Mouse (Mus musculus) limb, embryonic 13.5 days (tissue): ENCODE results near the gene Ywhab. TPM values are rescaled to one million over a fixed set of nuclear protein-coding genes. Genes with fewer than 3 reads are reported as not detected.

ENCODE experiments used
- ATAC-seq: fragments of 200-750 bp; cut with Nextera tagmentation; 2 replicates; pipeline ENCODE4 v1.8.0; 2017; ENCODE audit warnings: low read depth, moderate number of reproducible peaks, moderate TSS enrichment; ENCODE audit not compliant: low FRiP score
- H3K27ac ChIP-seq: fragments of 300-500 bp; sonication (generic); 2 replicates; pipeline ENCODE4 v1.5.1; 2015; ENCODE audit warnings: inconsistent platforms, mild to moderate bottlenecking, moderate library complexity
- H3K27me3 ChIP-seq: fragments of 300-500 bp; sonication (generic); 2 replicates; pipeline ENCODE4 v1.6.1; 2015; ENCODE audit warnings: mild to moderate bottlenecking, inconsistent platforms
- H3K36me3 ChIP-seq: fragments of 300-500 bp; sonication (generic); 2 replicates; pipeline ENCODE4 v1.6.1; 2015; ENCODE audit warnings: inconsistent platforms, mild to moderate bottlenecking, moderate library complexity
- H3K4me1 ChIP-seq: fragments of 300-500 bp; sonication (generic); 2 replicates; pipeline ENCODE4 v1.6.1; 2015; ENCODE audit warnings: inconsistent platforms
- H3K4me2 ChIP-seq: fragments of 300-500 bp; sonication (generic); replicated peaks from 2 replicates; pipeline ENCODE4 v1.6.1; 2015; ENCODE audit warnings: inconsistent platforms, mild to moderate bottlenecking, moderate library complexity
- H3K4me3 ChIP-seq: fragments of 300-500 bp; sonication (generic); 2 replicates; pipeline ENCODE4 v1.5.1; 2015; ENCODE audit warnings: moderate library complexity, mild to moderate bottlenecking, inconsistent platforms
- H3K9ac ChIP-seq: fragments of 300-500 bp; sonication (generic); 2 replicates; pipeline ENCODE4 v1.6.1; 2015; ENCODE audit warnings: mild to moderate bottlenecking, inconsistent platforms
- H3K9me3 ChIP-seq: fragments of 300-500 bp; sonication (generic); 2 replicates; pipeline ENCODE4 v1.6.1; 2016; ENCODE audit warnings: inconsistent platforms
- WGBS: fragments of 180-500 bp; shearing (Covaris S2); methylation state at CpG from one replicate; pipeline ENCODE4 v1.1.7; 2015; 5-methylcytosine and 5-hydroxymethylcytosine counted together
- polyA plus RNA-seq: library from polyadenylated mRNA; unstranded; fragments of >200 nt; fragmentation: Nextera tagmentation; extraction: Ambion mirVana; gene quantifications from 2 replicates; pipeline ENCODE4 v1.2.1, GENCODE M21; 2015

Gene Ywhab
- polyA plus RNA-seq, 1 experiment from 2014 or later = 342 TPM

GRCm38 (mm10) chr2:164047197-164047690 is 52.5 kb downstream of the Ywhab start:
- H3K4me3 ChIP-seq = peak overlapping the region; percentile 35
- WGBS = under 1% methylated on average over 12 of the region's 16 CpGs
- H3K9me3 ChIP-seq = no peaks in the 10 kb centered on the region
- H3K9ac ChIP-seq = no peak overlapping the region
- H3K4me1 ChIP-seq = peaks cover 3% of the 10 kb centered on the region; the same call in 1 of the 2 replicates
- no peak overlapping the region for H3K27ac ChIP-seq
- peak; percentile 67 for ATAC-seq
- H3K36me3 ChIP-seq = peaks cover 17% of the 10 kb centered on the region
- H3K4me2 ChIP-seq = peak overlapping the region; percentile 60
- H3K27me3 ChIP-seq = no peaks in the 10 kb centered on the region

DNA sequence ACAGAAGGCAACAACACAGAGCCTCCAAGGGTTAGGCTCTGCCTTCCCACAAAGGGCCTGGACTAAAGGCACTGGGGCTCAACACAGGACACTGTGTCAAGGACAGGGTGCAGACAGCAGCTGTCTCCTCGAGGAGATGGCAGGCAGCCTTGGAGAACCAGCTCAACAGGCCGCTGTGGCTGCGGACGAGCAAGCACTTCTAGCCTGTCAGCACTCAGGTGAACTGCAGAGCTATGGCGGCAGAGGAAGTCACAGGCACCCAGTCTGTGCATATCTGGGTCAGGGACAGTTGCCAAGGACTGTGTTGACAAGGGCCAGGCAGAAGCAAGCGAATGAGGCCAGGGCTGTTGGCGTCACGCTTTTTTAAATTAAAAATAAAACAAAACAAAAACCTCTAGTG is 59.0 kb downstream of the Ywhab start:
- H3K36me3 ChIP-seq = peaks cover 75% of the 10 kb centered on the region
- no peaks in the 10 kb centered on the region for H3K9me3 ChIP-seq
- ATAC-seq = no peak
- no peak overlapping the region for H3K4me2 ChIP-seq
- H3K9ac ChIP-seq = no peak overlapping the region
- no peaks in the 10 kb centered on the region for H3K27me3 ChIP-seq
- H3K27ac ChIP-seq = no peak overlapping the region
- WGBS = 94% methylated on average over 8 of the region's 8 CpGs
- H3K4me3 ChIP-seq = no peak overlapping the region
- no peaks in the 10 kb centered on the region for H3K4me1 ChIP-seq

- Histone ChIP-seq H3K4me2 (no peak overlapping the region), H3K36me3 (peaks cover 84% of the 10 kb centered on the region), H3K4me3 (no peak overlapping the region), H3K4me1 (no peaks in the 10 kb centered on the region), H3K27ac (no peak overlapping the region), H3K27me3 (no peaks in the 10 kb centered on the region), H3K9me3 (no peaks in the 10 kb centered on the region), H3K9ac (no peak overlapping the region)
- 89% methylated on average over 8 of the region's 8 CpGs for WGBS
- ATAC-seq = no peak
These were observed 59.9 kb downstream of the Ywhab start for GRCm38 (mm10) chr2:164054671-164055070.

DNA sequence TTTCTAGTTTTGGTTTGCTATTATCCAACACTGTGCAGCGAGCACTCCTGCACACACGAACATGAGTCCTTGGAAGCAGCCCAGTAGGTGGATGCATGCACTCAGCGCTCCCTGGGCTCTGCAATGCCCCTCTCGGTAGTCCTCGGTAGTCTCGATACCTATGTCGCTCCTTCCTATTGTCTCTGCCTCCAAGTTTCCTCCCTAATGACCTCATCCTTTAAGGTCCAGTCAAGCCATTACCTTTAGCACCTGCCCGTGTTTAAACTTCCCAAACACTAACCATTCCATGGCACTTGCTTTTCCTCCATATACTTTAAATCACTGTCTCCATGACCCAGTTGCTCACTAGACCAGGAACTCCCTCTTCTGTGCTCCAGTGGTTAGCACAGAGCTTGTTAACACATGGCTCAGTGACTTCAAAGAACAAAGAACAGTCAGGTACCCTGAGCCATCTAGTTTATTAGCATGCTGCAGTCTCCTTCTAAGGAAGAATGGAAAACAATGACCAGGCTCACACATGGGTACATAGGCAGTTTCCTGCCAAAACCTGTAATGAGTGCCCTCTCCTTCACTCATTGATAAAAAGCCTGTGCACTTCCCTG is 65.0 kb downstream of the Ywhab start:
- Histone ChIP-seq H3K9ac (no peak overlapping the region), H3K27me3 (no peaks in the 10 kb centered on the region), H3K4me3 (no peak overlapping the region), H3K4me2 (no peak overlapping the region), H3K9me3 (no peaks in the 10 kb centered on the region), H3K36me3 (peaks cover 90% of the 10 kb centered on the region), H3K27ac (no peak overlapping the region), H3K4me1 (no peaks in the 10 kb centered on the region)
- ATAC-seq = no peak
- 91% methylated on average over 8 of the region's 8 CpGs for WGBS

Other genes starting within 250 kb of the Ywhab start
- gene Ada, start 244.7 kb upstream of the Ywhab start, polyA plus RNA-seq = 9.4 and 10.9 TPM in 2 replicates
- 0.29 and 0.36 TPM in 2 replicates for gene Ccn5, start 174.1 kb upstream of the Ywhab start, polyA plus RNA-seq
- gene Kcnk15, start 141.3 kb upstream of the Ywhab start, polyA plus RNA-seq = not detected in 2 replicates
- 0.25 and 0.29 TPM in 2 replicates for gene Rims4, start 76.3 kb upstream of the Ywhab start, polyA plus RNA-seq
- gene Pabpc1l, start 30.5 kb downstream of the Ywhab start, polyA plus RNA-seq = 3.2 and 3.7 TPM in 2 replicates
- gene Stk4, start 75.4 kb downstream of the Ywhab start, polyA plus RNA-seq = 17.5 and 20.1 TPM in 2 replicates
- gene Tomm34, start 76.2 kb downstream of the Ywhab start, polyA plus RNA-seq = 57.8 and 61.7 TPM in 2 replicates
- gene Kcns1, start 176.2 kb downstream of the Ywhab start, polyA plus RNA-seq = 2.5 and 2.8 TPM in 2 replicates
- gene Wfdc5, start 187.8 kb downstream of the Ywhab start, polyA plus RNA-seq = not detected in 2 replicates
- gene Wfdc12, start 195.6 kb downstream of the Ywhab start, polyA plus RNA-seq = 0.51 TPM in 1 of 2 replicates, not detected in the other
- gene Wfdc15a, start 205.2 kb downstream of the Ywhab start, polyA plus RNA-seq = not detected in 2 replicates
- not detected in 2 replicates for gene Wfdc15b, start 226.7 kb downstream of the Ywhab start, polyA plus RNA-seq
- not detected in 2 replicates for gene Svs2, start 243.5 kb downstream of the Ywhab start, polyA plus RNA-seq